Mouse (Mus musculus) limb, embryonic 14.5 days (tissue): ENCODE data around the gene Trim7. TPM values are rescaled to one million over a fixed set of nuclear protein-coding genes. Genes with fewer than 3 reads are reported as not detected.

Source experiments
- ATAC-seq: fragments of 200-750 bp; cut with Nextera tagmentation; 2 replicates; pipeline ENCODE4 v1.8.0; 2017; ENCODE audit warnings: low read depth, moderate number of reproducible peaks, moderate TSS enrichment; ENCODE audit not compliant: low FRiP score
- DNase-seq: peaks from one replicate; pipeline ENCODE4 v3.0.0-alpha.2; 2015; ENCODE audit warnings: low spot score
- H3K27ac ChIP-seq: fragments of 300-500 bp; sonication (generic); replicated peaks from 2 replicates; pipeline ENCODE4 v1.5.1; 2014; ENCODE audit warnings: low read depth, mild to moderate bottlenecking, low read length, moderate library complexity, mixed read lengths
- H3K27me3 ChIP-seq: fragments of 300-500 bp; sonication (generic); 2 replicates; pipeline ENCODE4 v1.6.1; 2014; ENCODE audit warnings: low read length, mixed read lengths; ENCODE audit not compliant: control insufficient read depth, insufficient read depth
- H3K36me3 ChIP-seq: fragments of 300-500 bp; sonication (generic); 2 replicates; pipeline ENCODE4 v1.6.1; 2014; ENCODE audit warnings: mild to moderate bottlenecking, low read length, moderate library complexity, mixed read lengths; ENCODE audit not compliant: control insufficient read depth, insufficient read depth
- H3K4me1 ChIP-seq: fragments of 300-500 bp; sonication (generic); 2 replicates; pipeline ENCODE4 v1.6.1; 2014; ENCODE audit warnings: antibody characterized with exemption, low read length, mixed read lengths; ENCODE audit not compliant: control insufficient read depth, insufficient read depth
- H3K4me2 ChIP-seq: fragments of 300-500 bp; sonication (generic); replicated peaks from 2 replicates; pipeline ENCODE4 v1.6.1; 2014; ENCODE audit warnings: low read depth, mild to moderate bottlenecking, low read length, moderate library complexity; ENCODE audit not compliant: severe bottlenecking
- H3K4me3 ChIP-seq: fragments of 300-500 bp; sonication (generic); replicated peaks from 2 replicates; pipeline ENCODE4 v1.5.1; 2014; ENCODE audit warnings: low read length
- H3K9ac ChIP-seq: fragments of 300-500 bp; sonication (generic); 2 replicates; pipeline ENCODE4 v1.6.1; 2014; ENCODE audit warnings: mild to moderate bottlenecking, low read depth, low read length, moderate library complexity; ENCODE audit not compliant: severe bottlenecking
- H3K9me3 ChIP-seq: fragments of 300-500 bp; sonication (generic); 2 replicates; pipeline ENCODE4 v1.6.1; 2016; ENCODE audit warnings: low read length; ENCODE audit not compliant: control insufficient read depth
- POLR2A ChIP-seq: fragments of 200-500 bp; IDR thresholded peaks from 2 replicates; pipeline ENCODE4 v1.8.0; 2012; ENCODE audit warnings: inconsistent platforms, mild to moderate bottlenecking, moderate library complexity, borderline replicate concordance; ENCODE audit not compliant: insufficient read depth, insufficient read length; ENCODE audit errors: extremely low read depth
- WGBS: fragments of 180-500 bp; shearing (Covaris S2); extraction: QIAGEN DNeasy Blood & Tissue Kit; methylation state at CpG from one replicate; pipeline ENCODE4 v1.1.7; 2014; 5-methylcytosine and 5-hydroxymethylcytosine counted together
- polyA plus RNA-seq, 2 experiments: library from polyadenylated mRNA; depleted of rRNA in 1 of 2; stranded (reverse) in 1 of 2; unstranded in 1 of 2; fragments of >200 nt; fragmentation: Nextera tagmentation in 1 of 2; extraction: Ambion mirVana in 1 of 2; gene quantifications; 2 replicates each; pipeline versions ENCODE4 v1.2.1 to v1.2.3; 2012 to 2014

The Trim7 gene
- polyA plus RNA-seq, 2 experiments: 1.2 to 2.9 TPM

GRCm38 (mm10) chr11:48809434-48809830 lies 16.5 kb upstream of the Trim7 start:
- Histone ChIP-seq H3K9ac (no peak overlapping the region), H3K27me3 (no peaks in the 10 kb centered on the region), H3K9me3 (no peaks in the 10 kb centered on the region), H3K4me3 (no peak overlapping the region), H3K4me2 (no peak overlapping the region), H3K4me1 (no peaks in the 10 kb centered on the region), H3K36me3 (peaks cover 84% of the 10 kb centered on the region), H3K27ac (no peak overlapping the region)
- 62% methylated on average over 4 of the region's 4 CpGs for WGBS
- no peak for TF ChIP-seq POLR2A
- no peak for DNase-seq
- ATAC-seq: no peak

- Histone ChIP-seq H3K4me1 (peaks cover under 1% of the 10 kb centered on the region; the same call in 1 of the 2 replicates), H3K9ac (no peak overlapping the region), H3K4me3 (no peak overlapping the region), H3K36me3 (peaks cover 77% of the 10 kb centered on the region), H3K27ac (no peak overlapping the region), H3K27me3 (no peaks in the 10 kb centered on the region), H3K4me2 (no peak overlapping the region), H3K9me3 (no peaks in the 10 kb centered on the region)
- DNase-seq (no peak), ATAC-seq (no peak)
- WGBS: 84% methylated on average over 2 of the region's 2 CpGs
- no peak for TF ChIP-seq POLR2A
These were observed 15.8 kb upstream of the Trim7 start for GRCm38 (mm10) chr11:48810142-48810541.

- H3K4me2 ChIP-seq: no peak overlapping the region
- no peak for TF ChIP-seq POLR2A
- no peaks in the 10 kb centered on the region for H3K9me3 ChIP-seq
- DNase-seq (no peak), ATAC-seq (no peak)
- no peak overlapping the region for H3K27ac ChIP-seq
- no peak overlapping the region for H3K4me3 ChIP-seq
- H3K27me3 ChIP-seq: no peaks in the 10 kb centered on the region
- H3K9ac ChIP-seq: no peak overlapping the region
- H3K36me3 ChIP-seq: peaks cover 46% of the 10 kb centered on the region
- H3K4me1 ChIP-seq: peaks cover 11% of the 10 kb centered on the region
These were observed 12.2 kb upstream of the Trim7 start for GRCm38 (mm10) chr11:48813782-48814181.

GRCm38 (mm10) chr11:48815851-48816250 lies 10.1 kb upstream of the Trim7 start:
- TF ChIP-seq POLR2A: no peak
- Histone ChIP-seq H3K9me3 (no peaks in the 10 kb centered on the region), H3K36me3 (peaks cover 33% of the 10 kb centered on the region), H3K4me2 (peak overlapping the region; percentile 81), H3K4me1 (peaks cover 11% of the 10 kb centered on the region), H3K27ac (0 out of 2 replicates have a peak overlapping the region, but pooled peaks have one; percentile 48), H3K4me3 (peak overlapping the region; percentile 73), H3K27me3 (no peaks in the 10 kb centered on the region), H3K9ac (peak overlapping the region; percentile 86)
- no peak for DNase-seq
- no peak for ATAC-seq
- WGBS: 71% methylated on average over 16 of the region's 16 CpGs

- H3K4me1 ChIP-seq: peaks cover 11% of the 10 kb centered on the region
- peak overlapping the region; percentile 73 for H3K4me3 ChIP-seq
- ATAC-seq (peak; percentile 42), DNase-seq (peak; percentile 49)
- WGBS: 5% methylated on average over 22 of the region's 23 CpGs
- 0 out of 2 replicates have a peak overlapping the region, but pooled peaks have one; percentile 48 for H3K27ac ChIP-seq
- H3K9me3 ChIP-seq: no peaks in the 10 kb centered on the region
- H3K27me3 ChIP-seq: no peaks in the 10 kb centered on the region
- H3K4me2 ChIP-seq: peak overlapping the region; percentile 81
- no peak for TF ChIP-seq POLR2A
- H3K9ac ChIP-seq: peak overlapping the region; percentile 86
- H3K36me3 ChIP-seq: peaks cover 29% of the 10 kb centered on the region
These were observed 9.6 kb upstream of the Trim7 start for GRCm38 (mm10) chr11:48816281-48816781.
